Mouse (Mus musculus): ENCODE results near the gene Olfr370. TPM values are rescaled to one million over a fixed set of nuclear protein-coding genes. Genes with fewer than 3 reads are reported as not detected.

Gene Olfr370
- polyA plus RNA-seq (2012; rRNA removed), result not detected in 2 replicates

GRCm38 (mm10) chr8:83535736-83536135, at the start of gene Olfr370:
Gene Olfr370 (plus strand): TSS chr8:83535780.

GRCm38 (mm10) chr8:83566469-83567395, 31.2 kb downstream of the Olfr370 start, which contains the start of gene Ndufb7:
Gene Ndufb7 (plus strand): TSS chr8:83566671.

Other genes starting within 250 kb of the Olfr370 start
- not detected in 2 replicates for gene Ucp1, start 245.4 kb upstream of the Olfr370 start, polyA plus RNA-seq (2012; rRNA removed)
- 3.2 and 3.7 TPM in 2 replicates for gene Elmod2, start 203.3 kb upstream of the Olfr370 start, polyA plus RNA-seq (2012; rRNA removed)
- not detected in 2 replicates for gene Mgat4d, start 187.3 kb upstream of the Olfr370 start, polyA plus RNA-seq (2012; rRNA removed)
- 0.29 and 0.35 TPM in 2 replicates for gene Clgn, start 145.9 kb upstream of the Olfr370 start, polyA plus RNA-seq (2012; rRNA removed)
- 41.9 and 50.5 TPM in 2 replicates for gene Scoc, start 77.4 kb upstream of the Olfr370 start, polyA plus RNA-seq (2012; rRNA removed)
- 188 and 193 TPM in 2 replicates for gene Ndufb7, start 30.9 kb downstream of the Olfr370 start, polyA plus RNA-seq (2012; rRNA removed)
- 151 and 181 TPM in 2 replicates for gene Tecr, start 72.2 kb downstream of the Olfr370 start, polyA plus RNA-seq (2012; rRNA removed)
- gene Dnajb1, start 72.4 kb downstream of the Olfr370 start, polyA plus RNA-seq (2012; rRNA removed), result 27.2 and 33.7 TPM in 2 replicates
- gene Gipc1, start 116.9 kb downstream of the Olfr370 start, polyA plus RNA-seq (2012; rRNA removed), result 21.5 and 27.0 TPM in 2 replicates
- 0.14 and 0.19 TPM in 2 replicates for gene Ptger1, start 130.9 kb downstream of the Olfr370 start, polyA plus RNA-seq (2012; rRNA removed)
- 8.6 and 10.3 TPM in 2 replicates for gene Pkn1, start 163.4 kb downstream of the Olfr370 start, polyA plus RNA-seq (2012; rRNA removed)
- gene Ddx39, start 179.4 kb downstream of the Olfr370 start, polyA plus RNA-seq (2012; rRNA removed), result 103 and 125 TPM in 2 replicates
- gene Adgre5, start 205.5 kb downstream of the Olfr370 start, polyA plus RNA-seq (2012; rRNA removed), result 8.4 and 11.5 TPM in 2 replicates

Data from liver, embryonic 14 days (tissue).